Comparison of ENCODE assay signal across 8 mouse cellular contexts in genomic region chr15:98772511-98773211, GRCm38 (mm10). TPM values are rescaled to one million over a fixed set of nuclear protein-coding genes. Genes with fewer than 3 reads are reported as not detected.
DNase-seq lines count a peak whose midpoint lies in the region; ATAC-seq and TF ChIP-seq lines count a peak whose summit lies in the region.

No protein-coding gene starts in this region.

- 4% methylated on average over 36 of the region's 36 CpGs for WGBS in heart, embryonic 16.5 days
- 3% methylated on average over 36 of the region's 36 CpGs for WGBS in hindbrain, embryonic 16.5 days
- 3% methylated on average over 36 of the region's 36 CpGs for WGBS in lung, embryonic 15.5 days
- WGBS in small intestine, adult 2 months = 3% methylated on average over 36 of the region's 36 CpGs

- TF ChIP-seq POLR2A in small intestine, adult 2 months (IDR thresholded peaks at IDR 0.05; ENCODE audit: low read depth, low read length) = no peak

- intact Hi-C loops in heart, postnatal 14 days (cut with DNase I) = no loop called here

- H3K36me3 ChIP-seq in heart, embryonic 16.5 days (ENCODE audit: control insufficient read depth, insufficient read depth) = no peaks in the 10 kb centered on the region
- no peaks in the 10 kb centered on the region for H3K36me3 ChIP-seq in hindbrain, embryonic 16.5 days (ENCODE audit: control insufficient read depth, insufficient read depth, low read length)
- H3K36me3 ChIP-seq in lung, embryonic 15.5 days = no peaks in the 10 kb centered on the region
- H3K36me3 ChIP-seq in small intestine, adult 2 months (ENCODE audit: control insufficient read depth, insufficient read depth, low read length) = no peaks in the 10 kb centered on the region

- H3K4me2 ChIP-seq in heart, embryonic 16.5 days (ENCODE audit: low read depth, low read length) = peak overlapping the region; percentile 72
- H3K4me2 ChIP-seq in hindbrain, embryonic 16.5 days (ENCODE audit: low read length) = peak overlapping the region; percentile 59
- peak overlapping the region; percentile 80 for H3K4me2 ChIP-seq in lung, embryonic 15.5 days

- no peak for ATAC-seq in heart, embryonic 16.5 days (replicated peaks; ENCODE audit: extremely low read depth, insufficient read depth, low FRiP score)
- peak; percentile 79 for ATAC-seq in common myeloid progenitor, adult 5-6 weeks (replicated peaks; ENCODE audit: low read depth, poor library complexity, severe bottlenecking)
- ATAC-seq in hindbrain, embryonic 16.5 days = no peak
- ATAC-seq in lung, embryonic 15.5 days (ENCODE audit: borderline replicate concordance, extremely low read depth, low FRiP score, low TSS enrichment) = no peak

- H3K4me3 ChIP-seq in heart, embryonic 16.5 days (ENCODE audit: low read length) = peak overlapping the region; percentile 48
- H3K4me3 ChIP-seq in hindbrain, embryonic 16.5 days (ENCODE audit: low read length) = peak overlapping the region; percentile 39
- peak overlapping the region; percentile 37 for H3K4me3 ChIP-seq in lung, embryonic 15.5 days
- H3K4me3 ChIP-seq in small intestine, adult 2 months (ENCODE audit: low read depth, low read length) = peak overlapping the region; percentile 58

- no peak overlapping the region for H3K27ac ChIP-seq in heart, embryonic 16.5 days (ENCODE audit: low read length)
- H3K27ac ChIP-seq in hindbrain, embryonic 16.5 days (ENCODE audit: low read depth, low read length) = no peak overlapping the region
- no peak overlapping the region for H3K27ac ChIP-seq in lung, embryonic 15.5 days
- no peak overlapping the region for H3K27ac ChIP-seq in small intestine, adult 2 months (ENCODE audit: insufficient read depth, low read depth, low read length)

- peak overlapping the region; percentile 63 for H3K9ac ChIP-seq in heart, embryonic 16.5 days (ENCODE audit: low read length)
- peak overlapping the region; percentile 29 for H3K9ac ChIP-seq in hindbrain, embryonic 16.5 days (ENCODE audit: low read depth, low read length)
- H3K9ac ChIP-seq in lung, embryonic 15.5 days = peak overlapping the region; percentile 26

- H3K9me3 ChIP-seq in heart, embryonic 16.5 days (replicated peaks; ENCODE audit: control insufficient read depth, low read length) = no peaks in the 10 kb centered on the region
- H3K9me3 ChIP-seq in hindbrain, embryonic 16.5 days (ENCODE audit: control insufficient read depth, low read length) = no peaks in the 10 kb centered on the region
- H3K9me3 ChIP-seq in lung, embryonic 15.5 days = no peaks in the 10 kb centered on the region

- no peak for TF ChIP-seq CTCF in small intestine, adult 2 months (IDR thresholded peaks at IDR 0.05; ENCODE audit: extremely low read depth, insufficient read length, insufficient replicate concordance, low read depth, low read length)

- peaks cover 13% of the 10 kb centered on the region for H3K4me1 ChIP-seq in heart, embryonic 16.5 days (ENCODE audit: control insufficient read depth, insufficient read depth, low read length)
- peaks cover 6% of the 10 kb centered on the region for H3K4me1 ChIP-seq in hindbrain, embryonic 16.5 days (ENCODE audit: control insufficient read depth, insufficient read depth, low read depth, low read length)
- peaks cover 36% of the 10 kb centered on the region for H3K4me1 ChIP-seq in lung, embryonic 15.5 days
- H3K4me1 ChIP-seq in small intestine, adult 2 months (ENCODE audit: control insufficient read depth, insufficient read depth, insufficient read length, low read length) = peaks cover 13% of the 10 kb centered on the region

- peaks cover 54% of the 10 kb centered on the region for H3K27me3 ChIP-seq in heart, embryonic 16.5 days (ENCODE audit: control insufficient read depth, insufficient read depth, low read length)
- peaks cover 64% of the 10 kb centered on the region for H3K27me3 ChIP-seq in hindbrain, embryonic 16.5 days (replicated peaks; ENCODE audit: control insufficient read depth, insufficient read depth, low read length)
- peaks cover 85% of the 10 kb centered on the region for H3K27me3 ChIP-seq in lung, embryonic 15.5 days
- peaks cover 19% of the 10 kb centered on the region for H3K27me3 ChIP-seq in small intestine, adult 2 months (ENCODE audit: control insufficient read depth, insufficient read depth, low read length)

- DNase-seq in heart, postnatal 14 days = no peak
- no peak for DNase-seq in cerebellum, postnatal 14 days
- DNase-seq in cerebellum, adult 11-12 months = no peak

RNA-seq across cellular contexts. Expression of gene Wnt10b, which starts 5.3 kb away (rescaled TPM):
- polyA plus RNA-seq in heart, embryonic 16.5 days (2015; fragmentation: Nextera tagmentation; extraction: Ambion mirVana) = 0.28 and 0.44 TPM in 2 replicates
- under 1 TPM; 0.45 to 0.61 TPM for total RNA-seq in heart, postnatal 14 days (2021)
- 0.64 TPM in 1 of 2 replicates, not detected in the other for total RNA-seq in common myeloid progenitor, adult 5-6 weeks (2017)
- polyA plus RNA-seq in hindbrain, embryonic 16.5 days (2015; fragmentation: Nextera tagmentation; extraction: Ambion mirVana) = 0.06 TPM in 1 of 2 replicates, not detected in the other
- polyA plus RNA-seq in lung, embryonic 15.5 days (2015; fragmentation: Nextera tagmentation; extraction: Ambion mirVana) = 0.10 TPM in 1 of 2 replicates, not detected in the other
- polyA plus RNA-seq in small intestine, adult 2 months (2012; rRNA removed) = 0.17 and 0.18 TPM in 2 replicates

RNA-seq across cellular contexts. Expression of gene Arf3, which starts 9.6 kb away (rescaled TPM):
- polyA plus RNA-seq in heart, embryonic 16.5 days (2015; fragmentation: Nextera tagmentation; extraction: Ambion mirVana) = 35.8 and 36.4 TPM in 2 replicates
- 10 to 100 TPM; 26.4 to 26.6 TPM for total RNA-seq in heart, postnatal 14 days (2021)
- total RNA-seq in common myeloid progenitor, adult 5-6 weeks (2017) = 27.0 and 32.8 TPM in 2 replicates
- 107 TPM in 2 replicates for polyA plus RNA-seq in hindbrain, embryonic 16.5 days (2015; fragmentation: Nextera tagmentation; extraction: Ambion mirVana)
- polyA plus RNA-seq in lung, embryonic 15.5 days (2015; fragmentation: Nextera tagmentation; extraction: Ambion mirVana) = 45.7 and 45.8 TPM in 2 replicates
- 43.3 and 104 TPM in 2 replicates for polyA plus RNA-seq in small intestine, adult 2 months (2012; rRNA removed)

RNA-seq across cellular contexts. Expression of gene Wnt1, which starts 17.0 kb away (rescaled TPM):
- not detected in 2 replicates for polyA plus RNA-seq in heart, embryonic 16.5 days (2015; fragmentation: Nextera tagmentation; extraction: Ambion mirVana)
- not detected for total RNA-seq in heart, postnatal 14 days (2021)
- not detected in 2 replicates for total RNA-seq in common myeloid progenitor, adult 5-6 weeks (2017)
- 1.2 and 2.3 TPM in 2 replicates for polyA plus RNA-seq in hindbrain, embryonic 16.5 days (2015; fragmentation: Nextera tagmentation; extraction: Ambion mirVana)
- not detected in 2 replicates for polyA plus RNA-seq in lung, embryonic 15.5 days (2015; fragmentation: Nextera tagmentation; extraction: Ambion mirVana)
- polyA plus RNA-seq in small intestine, adult 2 months (2012; rRNA removed) = 0.06 TPM in 1 of 2 replicates, not detected in the other

RNA-seq across cellular contexts. Expression of gene Ddn, which starts 36.6 kb away (rescaled TPM):
- polyA plus RNA-seq in heart, embryonic 16.5 days (2015; fragmentation: Nextera tagmentation; extraction: Ambion mirVana) = 0.32 and 0.35 TPM in 2 replicates
- under 1 TPM; 0.20 to 0.31 TPM for total RNA-seq in heart, postnatal 14 days (2021)
- total RNA-seq in common myeloid progenitor, adult 5-6 weeks (2017) = 0.23 TPM in 1 of 2 replicates, not detected in the other
- polyA plus RNA-seq in hindbrain, embryonic 16.5 days (2015; fragmentation: Nextera tagmentation; extraction: Ambion mirVana) = 0.30 and 0.31 TPM in 2 replicates
- polyA plus RNA-seq in lung, embryonic 15.5 days (2015; fragmentation: Nextera tagmentation; extraction: Ambion mirVana) = 0.04 TPM in 1 of 2 replicates, not detected in the other
- not detected in 2 replicates for polyA plus RNA-seq in small intestine, adult 2 months (2012; rRNA removed)

RNA-seq across cellular contexts. Expression of gene Fkbp11, which starts 44.7 kb away (rescaled TPM):
- polyA plus RNA-seq in heart, embryonic 16.5 days (2015; fragmentation: Nextera tagmentation; extraction: Ambion mirVana) = 23.0 and 27.7 TPM in 2 replicates
- total RNA-seq in heart, postnatal 14 days (2021) = 1 to 10 TPM; 4.6 to 5.0 TPM
- 16.9 and 21.6 TPM in 2 replicates for total RNA-seq in common myeloid progenitor, adult 5-6 weeks (2017)
- 6.3 and 8.9 TPM in 2 replicates for polyA plus RNA-seq in hindbrain, embryonic 16.5 days (2015; fragmentation: Nextera tagmentation; extraction: Ambion mirVana)
- polyA plus RNA-seq in lung, embryonic 15.5 days (2015; fragmentation: Nextera tagmentation; extraction: Ambion mirVana) = 30.0 and 32.6 TPM in 2 replicates
- 14.7 and 70.5 TPM in 2 replicates for polyA plus RNA-seq in small intestine, adult 2 months (2012; rRNA removed)
